Mouse (Mus musculus) neural tube, embryonic 11.5 days (tissue): ENCODE results near the gene Npat. TPM values are rescaled to one million over a fixed set of nuclear protein-coding genes. Genes with fewer than 3 reads are reported as not detected.

Source experiments
- ATAC-seq: fragments of 200-750 bp; cut with Nextera tagmentation; 2 replicates; pipeline ENCODE4 v1.8.0; 2017; ENCODE audit warnings: moderate number of reproducible peaks, mild to moderate bottlenecking, moderate TSS enrichment, moderate library complexity; ENCODE audit not compliant: insufficient read depth, low FRiP score, low TSS enrichment
- DNase-seq: peaks from one replicate; pipeline ENCODE4 v3.0.0-alpha.2; 2015; ENCODE audit warnings: low spot score
- H3K27ac ChIP-seq: fragments of 300-500 bp; sonication (generic); 2 replicates; pipeline ENCODE4 v1.5.1; 2014; ENCODE audit warnings: low read depth, mild to moderate bottlenecking, low read length
- H3K27me3 ChIP-seq: fragments of 300-500 bp; sonication (generic); 2 replicates; pipeline ENCODE4 v1.6.1; 2014; ENCODE audit warnings: mild to moderate bottlenecking, low read length, mixed read lengths; ENCODE audit not compliant: control insufficient read depth, insufficient read depth
- H3K36me3 ChIP-seq: fragments of 300-500 bp; sonication (generic); 2 replicates; pipeline ENCODE4 v1.6.1; 2014; ENCODE audit warnings: mild to moderate bottlenecking, low read length, moderate library complexity, mixed read lengths; ENCODE audit not compliant: control insufficient read depth, insufficient read depth
- H3K4me1 ChIP-seq: fragments of 300-500 bp; sonication (generic); 2 replicates; pipeline ENCODE4 v1.6.1; 2014; ENCODE audit warnings: low read length, mixed read lengths; ENCODE audit not compliant: control insufficient read depth, insufficient read depth
- H3K4me2 ChIP-seq: fragments of 300-500 bp; sonication (generic); 2 replicates; pipeline ENCODE4 v1.6.1; 2014; ENCODE audit warnings: low read depth, mild to moderate bottlenecking, moderate library complexity
- H3K4me3 ChIP-seq: fragments of 300-500 bp; sonication (generic); 2 replicates; pipeline ENCODE4 v1.5.1; 2014; ENCODE audit warnings: low read depth, low read length
- H3K9ac ChIP-seq: fragments of 300-500 bp; sonication (generic); 2 replicates; pipeline ENCODE4 v1.6.1; 2014; ENCODE audit warnings: mild to moderate bottlenecking, low read length
- H3K9me3 ChIP-seq: fragments of 300-500 bp; sonication (generic); 2 replicates; pipeline ENCODE4 v1.6.1; 2016; ENCODE audit warnings: low read length; ENCODE audit not compliant: control insufficient read depth
- WGBS: fragments of 180-500 bp; shearing (Covaris S2); extraction: QIAGEN DNeasy Blood & Tissue Kit; methylation state at CpG from one replicate; pipeline ENCODE4 v1.1.7; 2014; 5-methylcytosine and 5-hydroxymethylcytosine counted together
- polyA plus RNA-seq: library from polyadenylated mRNA; unstranded; fragments of >200 nt; fragmentation: Nextera tagmentation; extraction: Ambion mirVana; gene quantifications from 2 replicates; pipeline ENCODE4 v1.2.1, GENCODE M21; 2014

The Npat gene
- polyA plus RNA-seq, result 22.6 and 22.8 TPM in 2 replicates

- H3K27ac ChIP-seq, result peak within 1 kb of the TSS; percentile 58
- under 1% methylated on average over 69 of the region's 69 CpGs for WGBS
- peak; percentile 99 for ATAC-seq
- DNase-seq, result peak; percentile 100
- H3K9ac ChIP-seq, result peak within 1 kb of the TSS; percentile 82
- H3K4me2 ChIP-seq, result peak within 1 kb of the TSS; percentile 69
- no peaks in the 10 kb centered on the region for H3K36me3 ChIP-seq
- H3K4me3 ChIP-seq, result peak within 1 kb of the TSS; percentile 80
- H3K4me1 ChIP-seq, result peaks cover 7% of the 10 kb centered on the region; the same call in 1 of the 2 replicates
- no peaks in the 10 kb centered on the region for H3K27me3 ChIP-seq
- H3K9me3 ChIP-seq, result no peaks in the 10 kb centered on the region
Measured at GRCm38 (mm10) chr9:53536558-53537320, at the start of gene Npat, which contains the start of gene Atm. TSS of gene Npat (plus strand) at chr9:53537047. TSS of gene Atm (minus strand) at chr9:53536740.

- no peaks in the 10 kb centered on the region for H3K27me3 ChIP-seq
- H3K9ac ChIP-seq, result no peak overlapping the region
- 90% methylated on average over 7 of the region's 7 CpGs for WGBS
- H3K36me3 ChIP-seq, result no peaks in the 10 kb centered on the region
- H3K27ac ChIP-seq, result no peak overlapping the region
- no peak overlapping the region for H3K4me3 ChIP-seq
- no peaks in the 10 kb centered on the region for H3K4me1 ChIP-seq
- no peak overlapping the region for H3K4me2 ChIP-seq
- H3K9me3 ChIP-seq, result no peaks in the 10 kb centered on the region
- ATAC-seq (no peak), DNase-seq (no peak)
Measured at GRCm38 (mm10) chr9:53508053-53508452, 28.8 kb upstream of the Npat start.

GRCm38 (mm10) chr9:53514091-53514490 is 22.8 kb upstream of the Npat start:
- no peak overlapping the region for H3K9ac ChIP-seq
- H3K27ac ChIP-seq, result no peak overlapping the region
- no peaks in the 10 kb centered on the region for H3K36me3 ChIP-seq
- no peak overlapping the region for H3K4me3 ChIP-seq
- no peaks in the 10 kb centered on the region for H3K27me3 ChIP-seq
- no peak for DNase-seq
- H3K4me2 ChIP-seq, result no peak overlapping the region
- no peak for ATAC-seq
- no peaks in the 10 kb centered on the region for H3K9me3 ChIP-seq
- no peaks in the 10 kb centered on the region for H3K4me1 ChIP-seq

- ATAC-seq, result 0 out of 2 replicates have a peak, but pooled peaks have one; percentile 41
- H3K36me3 ChIP-seq, result no peaks in the 10 kb centered on the region
- no peak overlapping the region for H3K4me2 ChIP-seq
- H3K4me3 ChIP-seq, result no peak overlapping the region
- 64% methylated on average over 9 of the region's 9 CpGs for WGBS
- H3K9ac ChIP-seq, result no peak overlapping the region
- no peaks in the 10 kb centered on the region for H3K4me1 ChIP-seq
- no peaks in the 10 kb centered on the region for H3K27me3 ChIP-seq
- peak; percentile 18 for DNase-seq
- H3K27ac ChIP-seq, result no peak overlapping the region
- no peaks in the 10 kb centered on the region for H3K9me3 ChIP-seq
Measured at GRCm38 (mm10) chr9:53517373-53518009, 19.4 kb upstream of the Npat start.

- ATAC-seq, result no peak
- H3K4me2 ChIP-seq, result peak overlapping the region; percentile 69
- WGBS, result 24% methylated on average over 17 of the region's 17 CpGs
- no peaks in the 10 kb centered on the region for H3K9me3 ChIP-seq
- H3K27me3 ChIP-seq, result no peaks in the 10 kb centered on the region
- H3K4me1 ChIP-seq, result peaks cover 7% of the 10 kb centered on the region; the same call in 1 of the 2 replicates
- no peak overlapping the region for H3K27ac ChIP-seq
- peak overlapping the region; percentile 80 for H3K4me3 ChIP-seq
- DNase-seq, result peak; percentile 11
- peak overlapping the region; percentile 56 for H3K9ac ChIP-seq
- no peaks in the 10 kb centered on the region for H3K36me3 ChIP-seq
Measured at GRCm38 (mm10) chr9:53535416-53536320, 1.2 kb upstream of the Npat start.

- peaks cover 7% of the 10 kb centered on the region; the same call in 1 of the 2 replicates for H3K4me1 ChIP-seq
- no peaks in the 10 kb centered on the region for H3K27me3 ChIP-seq
- WGBS, result under 1% methylated on average over 32 of the region's 34 CpGs
- H3K4me3 ChIP-seq, result peak overlapping the region; percentile 80
- peak overlapping the region; percentile 58 for H3K27ac ChIP-seq
- no peaks in the 10 kb centered on the region for H3K36me3 ChIP-seq
- H3K9ac ChIP-seq, result peak overlapping the region; percentile 82
- no peak for ATAC-seq
- peak overlapping the region; percentile 69 for H3K4me2 ChIP-seq
- no peaks in the 10 kb centered on the region for H3K9me3 ChIP-seq
- DNase-seq, result no peak
Measured at GRCm38 (mm10) chr9:53537336-53537965, 604 bp downstream of the Npat start.

- H3K36me3 ChIP-seq, result peaks cover 11% of the 10 kb centered on the region
- 68% methylated on average over 6 of the region's 6 CpGs for WGBS
- H3K27me3 ChIP-seq, result no peaks in the 10 kb centered on the region
- H3K4me1 ChIP-seq, result no peaks in the 10 kb centered on the region
- no peaks in the 10 kb centered on the region for H3K9me3 ChIP-seq
- DNase-seq, result no peak
- no peak for ATAC-seq
- no peak overlapping the region for H3K4me2 ChIP-seq
- no peak overlapping the region for H3K9ac ChIP-seq
- no peak overlapping the region for H3K27ac ChIP-seq
- H3K4me3 ChIP-seq, result no peak overlapping the region
Measured at GRCm38 (mm10) chr9:53570662-53571061, 33.8 kb downstream of the Npat start.
